Mouse (Mus musculus) liver, adult 2 months (tissue): ENCODE measurements around the gene Olfr803.

Source experiments
- CTCF ChIP-seq: fragments of 200-500 bp; IDR thresholded peaks from 2 replicates; pipeline ENCODE4 v1.5.1; 2011; ENCODE audit warnings: low read depth, low read length, control low read depth
- POLR2A ChIP-seq: fragments of 200-500 bp; IDR thresholded peaks from 2 replicates; pipeline ENCODE4 v1.6.1; 2011; ENCODE audit warnings: low read length, control low read depth; ENCODE audit not compliant: insufficient read depth; ENCODE audit errors: extremely low read depth

- no peak for TF ChIP-seq POLR2A
- TF ChIP-seq CTCF, result no peak
These were observed 42.3 kb downstream of the Olfr803 start for GRCm38 (mm10) chr10:129651763-129652162.
